Mouse (Mus musculus) layer of hippocampus, adult 2 months (tissue): ENCODE measurements around the gene Marveld2. TPM values are rescaled to one million over a fixed set of nuclear protein-coding genes. Genes with fewer than 3 reads are reported as not detected.

Source experiments
- DNase-seq, 2 experiments: peaks; one replicate each; pipeline ENCODE4 v3.0.0; 2022; ENCODE audit warnings: low spot score in 2 of 2
- H3K27ac ChIP-seq: fragments of 200-600 bp; 2 replicates; pipeline ENCODE4 v1.8.1; 2022
- H3K4me3 ChIP-seq: fragments of 200-600 bp; 2 replicates; pipeline ENCODE4 v1.8.1; 2022; ENCODE audit warnings: mild to moderate bottlenecking
- CTCF ChIP-seq: fragments of 200-600 bp; conservative IDR thresholded peaks from 2 replicates; pipeline ENCODE4 v1.8.1; 2022; ENCODE audit warnings: antibody characterized with exemption, mild to moderate bottlenecking, moderate library complexity
- long read RNA-seq, 2 experiments: library from polyadenylated mRNA; stranded (forward); transcript quantifications; one replicate each; pipeline ENCODE4 v2.0.0; 2021; ENCODE audit warnings: borderline mapping rate in 2 of 2
- total RNA-seq, 2 experiments: library from RNA; stranded (reverse); gene quantifications; 2 replicates each; pipeline ENCODE4 v1.2.3; 2021

Marveld2 gene
- 1 to 10 TPM; 1.3 to 1.6 TPM for total RNA-seq
- long read RNA-seq, experiment 1, partial matches to known transcripts: 0 of 2 reads
- long read RNA-seq, experiment 1, other reads (novel, unspliced or antisense): 0 of 2 reads
- long read RNA-seq, experiment 2, partial matches to known transcripts: 0 of 4 reads
- long read RNA-seq, experiment 2, other reads (novel, unspliced or antisense): 1 of 4 reads

- TF ChIP-seq CTCF: peak; percentile 23; the same call in 1 of the 2 replicates
- H3K27ac ChIP-seq: peak within 1 kb of the TSS; percentile 74
Measured at GRCm38 (mm10) chr13:100616181-100617087, at the start of gene Marveld2. Marveld2 (minus strand) TSS chr13:100616971.

GRCm38 (mm10) chr13:100659864-100660456, 43.2 kb upstream of the Marveld2 start:
- TF ChIP-seq CTCF: peak; percentile 91
- H3K27ac ChIP-seq: no peak overlapping the region
- H3K4me3 ChIP-seq: no peak overlapping the region
- DNase-seq: peak; percentile 25 to 64

More at GRCm38 (mm10) chr13:100616181-100617087, at the start of gene Marveld2:
- H3K4me3 ChIP-seq: peak within 1 kb of the TSS; percentile 68
- peak in 1 of 2 experiments; percentile 16 for DNase-seq

- no peak overlapping the region for H3K27ac ChIP-seq
- no peak for TF ChIP-seq CTCF
- no peak overlapping the region for H3K4me3 ChIP-seq
- no peak for DNase-seq
Measured at GRCm38 (mm10) chr13:100658091-100658490, 41.3 kb upstream of the Marveld2 start.

GRCm38 (mm10) chr13:100651439-100652186, 34.8 kb upstream of the Marveld2 start, which contains the start of gene Taf9:
Taf9 (plus strand) TSS chr13:100651579.
- Histone ChIP-seq H3K4me3 (peak within 1 kb of the TSS; percentile 75), H3K27ac (peak within 1 kb of the TSS; percentile 100)
- TF ChIP-seq CTCF: no peak
- DNase-seq: peak in 1 of 2 experiments; percentile 14

- Histone ChIP-seq H3K4me3 (peak within 1 kb of the TSS; percentile 75), H3K27ac (peak within 1 kb of the TSS; percentile 100)
- DNase-seq: peak; percentile 93 to 97
- TF ChIP-seq CTCF: peak; percentile 49
Measured at GRCm38 (mm10) chr13:100650550-100651438, 34.0 kb upstream of the Marveld2 start, which contains the start of the genes Ak6 and Rad17. Ak6 (plus strand) TSS chr13:100650979. Rad17 (minus strand) TSS chr13:100651051.

- no peak for DNase-seq
- H3K4me3 ChIP-seq: no peak overlapping the region
- TF ChIP-seq CTCF: no peak
- no peak overlapping the region for H3K27ac ChIP-seq
Measured at GRCm38 (mm10) chr13:100648223-100648622, 31.5 kb upstream of the Marveld2 start.

GRCm38 (mm10) chr13:100642471-100643209, 25.9 kb upstream of the Marveld2 start:
- H3K27ac ChIP-seq: no peak overlapping the region
- no peak for DNase-seq
- TF ChIP-seq CTCF: no peak; the same call in 1 of the 2 replicates

GRCm38 (mm10) chr13:100634106-100634691, 17.4 kb upstream of the Marveld2 start:
- no peak overlapping the region for H3K27ac ChIP-seq
- TF ChIP-seq CTCF: no peak
- no peak overlapping the region for H3K4me3 ChIP-seq
- DNase-seq: no peak

More at GRCm38 (mm10) chr13:100642471-100643209, 25.9 kb upstream of the Marveld2 start:
- H3K4me3 ChIP-seq: no peak overlapping the region

- H3K4me3 ChIP-seq: no peak overlapping the region
- no peak for DNase-seq
- no peak for TF ChIP-seq CTCF
- H3K27ac ChIP-seq: no peak overlapping the region
Measured at GRCm38 (mm10) chr13:100622241-100622640, 5.5 kb upstream of the Marveld2 start.

- DNase-seq: no peak
- H3K27ac ChIP-seq: no peak overlapping the region
- no peak overlapping the region for H3K4me3 ChIP-seq
- TF ChIP-seq CTCF: no peak
Measured at GRCm38 (mm10) chr13:100617583-100617982, 812 bp upstream of the Marveld2 start.

- peak; percentile 47 for TF ChIP-seq CTCF
- no peak for DNase-seq
Measured at GRCm38 (mm10) chr13:100612903-100613302, 3.9 kb downstream of the Marveld2 start.

More at GRCm38 (mm10) chr13:100612903-100613302, 3.9 kb downstream of the Marveld2 start:
- Histone ChIP-seq H3K4me3 (no peak overlapping the region), H3K27ac (no peak overlapping the region)
